Mouse (Mus musculus) CD4-positive, CD25-positive, alpha-beta regulatory T cell, adult 9 weeks (primary cell): Measurements from ENCODE around the gene Maob. TPM values are rescaled to one million over a fixed set of nuclear protein-coding genes. Genes with fewer than 3 reads are reported as not detected.

Experiments used
- polyA plus RNA-seq: library from polyadenylated mRNA; unstranded; fragments of 100-300 nt; shearing (Covaris generic); gene quantifications from one replicate; pipeline ENCODE4 v1.2.1, GENCODE M21; 2017

Maob gene
- polyA plus RNA-seq = not detected

GRCm38 (mm10) chrX:16817261-16817769, at the start of gene Maob:
Maob (minus strand) TSS chrX:16817366.

Other genes with a start within 250 kb of the Maob start
- 0.24 TPM for gene Maoa, start 197.7 kb downstream of the Maob start, polyA plus RNA-seq
- not detected for gene Ndp, start 94.4 kb upstream of the Maob start, polyA plus RNA-seq